Mouse (Mus musculus) embryonic facial prominence, embryonic 15.5 days (tissue): ENCODE data around the gene Ube4b. TPM values are rescaled to one million over a fixed set of nuclear protein-coding genes. Genes with fewer than 3 reads are reported as not detected.
"Not testable (repeated sequence)": the region's sequence is repeated elsewhere in the genome, so short reads cannot be mapped to it uniquely, and the experiment has no call there.

Experiments used
- ATAC-seq: fragments of 200-750 bp; cut with Nextera tagmentation; 2 replicates; pipeline ENCODE4 v1.8.0; 2017; ENCODE audit warnings: low read depth, moderate TSS enrichment; ENCODE audit not compliant: insufficient number of reproducible peaks, low FRiP score, low TSS enrichment
- H3K27ac ChIP-seq: fragments of 300-500 bp; sonication (generic); replicated peaks from 2 replicates; pipeline ENCODE4 v1.5.1; 2015; ENCODE audit warnings: mild to moderate bottlenecking, inconsistent platforms
- H3K27me3 ChIP-seq: fragments of 300-500 bp; sonication (generic); 2 replicates; pipeline ENCODE4 v1.6.1; 2015; ENCODE audit warnings: inconsistent platforms
- H3K36me3 ChIP-seq: fragments of 300-500 bp; sonication (generic); 2 replicates; pipeline ENCODE4 v1.6.1; 2015; ENCODE audit warnings: mild to moderate bottlenecking, inconsistent platforms
- H3K4me1 ChIP-seq: fragments of 300-500 bp; sonication (generic); 2 replicates; pipeline ENCODE4 v1.6.1; 2015; ENCODE audit warnings: inconsistent platforms
- H3K4me2 ChIP-seq: fragments of 300-500 bp; sonication (generic); replicated peaks from 2 replicates; pipeline ENCODE4 v1.6.1; 2015; ENCODE audit warnings: mild to moderate bottlenecking, inconsistent platforms
- H3K4me3 ChIP-seq: fragments of 300-500 bp; sonication (generic); replicated peaks from 2 replicates; pipeline ENCODE4 v1.5.1; 2015; ENCODE audit warnings: mild to moderate bottlenecking, inconsistent platforms
- H3K9ac ChIP-seq: fragments of 300-500 bp; sonication (generic); 2 replicates; pipeline ENCODE4 v1.6.1; 2015; ENCODE audit warnings: inconsistent platforms
- H3K9me3 ChIP-seq: fragments of 300-500 bp; sonication (generic); replicated peaks from 2 replicates; pipeline ENCODE4 v1.6.1; 2016; ENCODE audit warnings: inconsistent platforms
- WGBS: fragments of 180-500 bp; shearing (Covaris S2); methylation state at CpG from one replicate; pipeline ENCODE4 v1.1.7; 2015; 5-methylcytosine and 5-hydroxymethylcytosine counted together
- polyA plus RNA-seq: library from polyadenylated mRNA; unstranded; fragments of >200 nt; fragmentation: Nextera tagmentation; extraction: Ambion mirVana; gene quantifications from 2 replicates; pipeline ENCODE4 v1.2.1, GENCODE M21; 2015

Gene Ube4b
- polyA plus RNA-seq, 1 experiment from 2014 or later: 45.8 TPM

DNA sequence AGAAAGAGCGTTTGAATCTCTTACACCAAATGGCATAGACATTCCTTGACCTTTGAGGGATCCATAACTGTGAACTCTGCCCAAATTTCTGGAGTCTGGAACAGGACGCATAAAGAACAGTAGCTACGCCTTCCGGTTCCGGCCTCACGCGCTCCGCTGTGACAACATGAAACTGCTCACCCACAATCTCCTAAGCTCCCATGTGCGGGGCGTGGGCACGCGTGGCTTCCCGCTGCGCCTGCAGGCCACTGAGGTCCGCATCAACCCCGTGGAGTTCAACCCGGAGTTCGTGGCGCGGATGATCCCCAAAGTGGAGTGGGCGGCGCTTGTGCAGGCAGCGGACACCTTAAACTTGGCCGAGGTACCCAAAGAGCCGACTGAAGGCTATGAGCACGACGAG lies 30.6 kb upstream of the Ube4b start:
- H3K4me3 ChIP-seq, H3K9ac ChIP-seq, H3K9me3 ChIP-seq, H3K27me3 ChIP-seq, H3K4me2 ChIP-seq, H3K27ac ChIP-seq, H3K36me3 ChIP-seq, H3K4me1 ChIP-seq, ATAC-seq: not testable (repeated sequence)
- 88% methylated on average over 27 of the region's 27 CpGs for WGBS

GRCm38 (mm10) chr4:149454879-149455278 lies 28.3 kb upstream of the Ube4b start, which contains the start of gene Rbp7:
Rbp7 (minus strand) TSS chr4:149454978.
- Histone ChIP-seq H3K4me2 (no peak within 1 kb of the TSS), H3K36me3 (no peaks in the 10 kb centered on the region), H3K4me3 (no peak within 1 kb of the TSS), H3K27ac (no peak within 1 kb of the TSS), H3K9me3 (no peaks in the 10 kb centered on the region), H3K9ac (no peak within 1 kb of the TSS), H3K27me3 (no peaks in the 10 kb centered on the region), H3K4me1 (no peaks in the 10 kb centered on the region)
- no peak for ATAC-seq
- WGBS: 56% methylated on average over 8 of the region's 8 CpGs

DNA sequence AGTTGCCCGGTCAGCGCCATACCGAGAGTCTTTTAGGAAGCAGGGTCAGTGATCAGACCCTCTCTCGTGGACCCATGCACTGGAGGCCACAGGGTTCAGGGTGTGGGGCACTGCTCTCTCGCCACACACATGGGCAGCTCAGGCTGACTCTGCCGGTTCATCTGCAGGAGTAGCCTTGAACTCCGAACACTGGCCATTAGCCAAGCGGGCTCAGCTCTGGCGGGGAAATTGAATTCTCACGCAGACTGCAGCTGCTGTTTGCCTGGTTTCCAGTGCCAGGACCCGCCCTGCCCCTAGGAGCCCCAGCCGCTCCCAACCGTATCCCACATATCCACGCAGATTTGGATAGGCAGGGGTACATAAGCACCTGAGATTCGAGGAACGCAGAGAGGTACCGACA lies 27.7 kb upstream of the Ube4b start:
- 71% methylated on average over 17 of the region's 17 CpGs for WGBS
- H3K4me1 ChIP-seq: no peaks in the 10 kb centered on the region
- no peaks in the 10 kb centered on the region for H3K9me3 ChIP-seq
- no peak overlapping the region for H3K4me3 ChIP-seq
- no peak overlapping the region for H3K4me2 ChIP-seq
- no peak overlapping the region for H3K27ac ChIP-seq
- H3K27me3 ChIP-seq: no peaks in the 10 kb centered on the region
- no peaks in the 10 kb centered on the region for H3K36me3 ChIP-seq
- no peak overlapping the region for H3K9ac ChIP-seq
- ATAC-seq: no peak

DNA sequence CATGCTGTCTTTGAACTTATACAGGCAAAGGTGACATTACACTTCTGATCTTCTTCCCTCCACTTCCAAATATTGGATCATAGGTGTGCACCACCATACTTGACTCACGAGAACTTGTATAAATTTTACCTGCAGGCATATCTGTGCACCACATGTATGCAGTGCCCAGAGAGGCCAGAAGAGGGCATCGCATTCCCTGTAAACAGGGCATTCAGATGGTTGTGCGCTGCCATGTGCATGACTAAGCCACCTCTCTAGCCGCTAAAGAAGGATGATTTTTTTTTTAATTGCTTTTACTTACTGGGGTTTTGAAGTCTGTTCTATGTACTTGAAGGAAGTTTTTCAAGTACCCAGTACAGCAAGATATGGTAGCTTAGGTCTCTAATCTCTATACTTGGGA lies 27.1 kb upstream of the Ube4b start:
- no peak overlapping the region for H3K27ac ChIP-seq
- no peaks in the 10 kb centered on the region for H3K9me3 ChIP-seq
- no peak overlapping the region for H3K4me3 ChIP-seq
- H3K36me3 ChIP-seq: no peaks in the 10 kb centered on the region
- ATAC-seq: no peak
- 85% methylated on average over 4 of the region's 4 CpGs for WGBS
- H3K9ac ChIP-seq: no peak overlapping the region
- no peak overlapping the region for H3K4me2 ChIP-seq
- H3K27me3 ChIP-seq: no peaks in the 10 kb centered on the region
- no peaks in the 10 kb centered on the region for H3K4me1 ChIP-seq

GRCm38 (mm10) chr4:149450636-149451035 lies 24.1 kb upstream of the Ube4b start:
- WGBS: 83% methylated on average over 3 of the region's 3 CpGs
- Histone ChIP-seq H3K4me2 (no peak overlapping the region), H3K4me3 (no peak overlapping the region), H3K9ac (no peak overlapping the region), H3K36me3 (no peaks in the 10 kb centered on the region), H3K9me3 (no peaks in the 10 kb centered on the region), H3K27ac (no peak overlapping the region), H3K4me1 (peaks cover 8% of the 10 kb centered on the region), H3K27me3 (no peaks in the 10 kb centered on the region)
- ATAC-seq: no peak

DNA sequence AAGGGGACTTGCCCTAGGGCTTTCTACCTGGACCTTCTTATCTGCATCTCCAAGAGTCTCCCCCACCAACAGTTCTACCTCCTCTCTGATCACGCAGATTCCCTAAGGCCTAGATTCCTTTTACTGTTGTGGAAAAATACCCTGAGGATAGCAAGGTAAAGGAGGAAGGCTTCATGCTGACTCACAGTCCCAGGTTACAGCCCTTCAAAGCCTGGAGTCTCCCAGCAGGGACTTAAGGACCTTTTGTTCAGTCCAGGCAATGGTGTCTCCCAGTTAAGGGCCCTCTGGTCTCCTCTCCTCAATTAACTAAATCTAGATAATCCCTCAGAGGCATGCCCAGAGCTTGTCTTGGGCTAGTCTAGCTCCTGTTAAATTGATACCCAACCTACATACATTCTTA lies 19.8 kb upstream of the Ube4b start:
- Histone ChIP-seq H3K4me3 (no peak overlapping the region; the same call in 1 of the 2 replicates), H3K4me2 (peak overlapping the region; percentile 67), H3K27me3 (no peaks in the 10 kb centered on the region), H3K4me1 (peaks cover 24% of the 10 kb centered on the region), H3K36me3 (no peaks in the 10 kb centered on the region), H3K9ac (no peak overlapping the region), H3K27ac (peak overlapping the region; percentile 95), H3K9me3 (no peaks in the 10 kb centered on the region)
- ATAC-seq: no peak
- 26% methylated on average over 1 of the region's 1 CpGs for WGBS

DNA sequence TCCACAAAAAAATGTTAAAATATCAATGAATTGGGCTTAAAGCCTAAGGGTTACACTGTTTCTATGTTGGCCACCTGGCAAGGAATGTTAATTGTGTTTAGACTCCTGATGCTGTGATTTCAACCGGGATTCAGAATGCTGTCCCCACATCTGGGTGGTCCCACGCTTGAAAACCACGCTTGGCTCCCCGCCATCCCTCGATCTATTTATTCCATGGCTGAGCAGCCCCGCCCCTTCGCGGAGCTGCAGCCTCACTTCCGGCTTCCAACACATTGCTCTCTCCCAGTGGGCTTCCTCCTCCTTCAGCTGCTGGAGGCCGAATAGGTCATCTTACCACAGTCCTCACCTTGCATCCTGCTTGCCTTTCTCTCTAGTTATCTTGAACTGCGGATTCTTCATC lies 19.3 kb upstream of the Ube4b start:
- Histone ChIP-seq H3K4me2 (peak overlapping the region; percentile 67), H3K36me3 (no peaks in the 10 kb centered on the region), H3K27ac (peak overlapping the region; percentile 95), H3K27me3 (no peaks in the 10 kb centered on the region), H3K9me3 (no peaks in the 10 kb centered on the region), H3K9ac (peak overlapping the region; percentile 12; the same call in 1 of the 2 replicates), H3K4me1 (peaks cover 24% of the 10 kb centered on the region), H3K4me3 (peak overlapping the region; percentile 39)
- WGBS: 3% methylated on average over 11 of the region's 11 CpGs
- peak; percentile 18; the same call in 1 of the 2 replicates for ATAC-seq

- H3K27me3 ChIP-seq: no peaks in the 10 kb centered on the region
- WGBS: under 1% methylated on average over 36 of the region's 36 CpGs
- peak overlapping the region; percentile 39 for H3K4me3 ChIP-seq
- peak overlapping the region; percentile 95 for H3K27ac ChIP-seq
- ATAC-seq: peak; percentile 94
- H3K4me2 ChIP-seq: peak overlapping the region; percentile 67
- peaks cover 24% of the 10 kb centered on the region for H3K4me1 ChIP-seq
- H3K9me3 ChIP-seq: no peaks in the 10 kb centered on the region
- peak overlapping the region; percentile 29; the same call in 1 of the 2 replicates for H3K9ac ChIP-seq
- no peaks in the 10 kb centered on the region for H3K36me3 ChIP-seq
These were observed 18.6 kb upstream of the Ube4b start for GRCm38 (mm10) chr4:149444964-149445701.

DNA sequence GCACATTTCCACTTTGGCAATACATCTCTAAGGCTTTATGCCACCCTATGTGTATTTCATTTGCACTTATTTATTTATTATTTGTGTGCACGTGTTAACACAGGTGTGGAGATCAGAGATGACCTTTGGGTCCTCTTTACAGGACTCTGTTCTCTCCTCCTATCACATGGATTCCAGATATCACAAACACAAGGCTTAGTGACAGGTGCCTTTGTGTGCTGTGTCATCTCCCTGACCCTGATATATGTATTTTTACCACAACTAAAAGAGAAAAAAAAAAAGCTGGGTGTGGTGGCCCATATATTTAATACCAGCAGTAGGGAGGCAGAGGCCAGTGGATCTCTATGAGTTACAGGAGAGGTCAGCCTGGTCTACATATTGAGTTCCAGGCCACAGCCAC lies 17.9 kb upstream of the Ube4b start:
- Histone ChIP-seq H3K36me3 (no peaks in the 10 kb centered on the region), H3K27ac (peak overlapping the region; percentile 95; the same call in 1 of the 2 replicates), H3K9ac (no peak overlapping the region), H3K4me1 (peaks cover 24% of the 10 kb centered on the region), H3K4me3 (no peak overlapping the region), H3K27me3 (no peaks in the 10 kb centered on the region), H3K9me3 (no peaks in the 10 kb centered on the region), H3K4me2 (peak overlapping the region; percentile 67; the same call in 1 of the 2 replicates)
- 55% methylated on average over 1 of the region's 1 CpGs for WGBS
- ATAC-seq: no peak

DNA sequence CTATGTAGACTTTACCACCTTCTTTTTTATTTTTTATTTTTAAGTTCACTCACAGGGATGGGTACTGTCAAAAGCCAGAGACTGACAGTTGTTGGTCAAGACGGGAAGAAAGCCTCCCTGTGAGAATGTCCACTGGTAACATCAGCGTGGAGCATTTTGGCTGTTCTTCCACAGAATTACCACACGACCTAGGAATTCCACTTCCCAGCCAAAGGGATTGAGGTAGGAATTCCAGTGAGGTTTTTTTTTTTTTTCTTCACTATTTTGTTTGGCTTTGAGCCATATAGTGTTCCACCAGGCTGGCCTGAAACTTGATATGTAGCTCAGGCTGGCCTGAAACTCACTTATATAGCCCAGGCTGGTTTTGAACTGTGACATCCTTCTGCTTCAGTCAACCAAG lies 15.9 kb upstream of the Ube4b start:
- no peak overlapping the region for H3K9ac ChIP-seq
- no peak overlapping the region for H3K4me2 ChIP-seq
- peaks cover 24% of the 10 kb centered on the region for H3K4me1 ChIP-seq
- no peak for ATAC-seq
- no peaks in the 10 kb centered on the region for H3K27me3 ChIP-seq
- no peaks in the 10 kb centered on the region for H3K9me3 ChIP-seq
- no peak overlapping the region for H3K27ac ChIP-seq
- no peak overlapping the region for H3K4me3 ChIP-seq
- no peaks in the 10 kb centered on the region for H3K36me3 ChIP-seq
- WGBS: 19% methylated on average over 3 of the region's 3 CpGs

DNA sequence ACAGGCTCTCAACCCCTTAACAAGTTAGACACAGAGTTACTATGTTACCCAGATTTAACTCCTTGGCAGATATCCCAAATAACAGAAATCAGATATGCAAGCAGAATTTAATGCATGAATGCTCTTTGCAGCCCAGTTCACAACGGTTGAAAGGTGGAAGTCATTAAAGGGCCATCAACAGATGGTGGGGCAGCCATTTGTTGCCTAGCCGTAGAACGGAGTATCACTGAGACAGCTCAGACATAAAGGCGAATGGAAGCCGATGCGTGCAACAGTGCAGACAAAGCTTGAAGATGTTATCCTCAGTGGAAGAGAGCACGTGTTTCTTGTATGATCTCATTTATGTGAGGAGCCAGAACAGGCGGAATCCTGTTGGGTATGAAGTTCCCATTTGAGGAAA lies 14.0 kb upstream of the Ube4b start:
- peaks cover 16% of the 10 kb centered on the region for H3K4me1 ChIP-seq
- 0 out of 2 replicates have a peak overlapping the region, but pooled peaks have one; percentile 35 for H3K27ac ChIP-seq
- H3K4me2 ChIP-seq: no peak overlapping the region
- no peaks in the 10 kb centered on the region for H3K36me3 ChIP-seq
- no peaks in the 10 kb centered on the region for H3K27me3 ChIP-seq
- no peak overlapping the region for H3K9ac ChIP-seq
- no peak overlapping the region for H3K4me3 ChIP-seq
- H3K9me3 ChIP-seq: no peaks in the 10 kb centered on the region
- 25% methylated on average over 8 of the region's 8 CpGs for WGBS
- ATAC-seq: no peak

DNA sequence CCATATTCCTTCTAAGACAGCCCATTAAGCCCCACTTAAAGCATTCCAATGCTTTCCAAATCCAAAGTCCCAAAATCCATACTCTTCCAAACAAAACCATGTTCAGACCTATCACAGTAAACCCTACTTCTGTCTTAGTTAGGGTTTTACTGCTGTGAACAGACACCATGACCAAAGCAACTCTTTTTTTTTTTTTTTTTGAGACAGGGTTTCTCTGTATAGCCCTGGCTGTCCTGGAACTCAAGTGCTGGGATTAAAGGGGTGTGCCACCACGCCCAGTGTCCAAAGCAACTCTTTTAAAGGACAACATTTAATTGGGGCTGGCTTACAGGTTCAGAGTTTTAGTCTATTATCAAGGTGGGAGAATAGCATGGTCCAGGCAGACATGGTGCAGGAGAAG lies 5.3 kb upstream of the Ube4b start:
- H3K4me1 ChIP-seq, H3K4me2 ChIP-seq, H3K4me3 ChIP-seq, H3K27ac ChIP-seq, H3K27me3 ChIP-seq, ATAC-seq, H3K36me3 ChIP-seq, H3K9me3 ChIP-seq, H3K9ac ChIP-seq: not testable (repeated sequence)
- WGBS: 69% methylated on average over 1 of the region's 1 CpGs
